Mouse (Mus musculus): ENCODE data around the gene C1qa.

C1qa gene

GRCm38 (mm10) chr4:136898637-136899036, at the start of gene C1qa:
C1qa (minus strand) TSS chr4:136898803.
- no peak for DNase-seq

GRCm38 (mm10) chr4:136945397-136945796, 46.8 kb upstream of the C1qa start:
- DNase-seq: no peak

- no peak for DNase-seq
Observed at GRCm38 (mm10) chr4:136944558-136945350, 46.2 kb upstream of the C1qa start.

GRCm38 (mm10) chr4:136943175-136943574, 44.6 kb upstream of the C1qa start:
- DNase-seq: no peak

- peak; percentile 26 to 51 for DNase-seq
Observed at GRCm38 (mm10) chr4:136942761-136943160, 44.2 kb upstream of the C1qa start.

GRCm38 (mm10) chr4:136937935-136938334, 39.3 kb upstream of the C1qa start:
- no peak for DNase-seq

GRCm38 (mm10) chr4:136937344-136937743, 38.7 kb upstream of the C1qa start:
- DNase-seq: no peak

GRCm38 (mm10) chr4:136934746-136935613, 36.4 kb upstream of the C1qa start:
- no peak for DNase-seq

GRCm38 (mm10) chr4:136930474-136930873, 31.9 kb upstream of the C1qa start:
- no peak for DNase-seq

GRCm38 (mm10) chr4:136928928-136929327, 30.3 kb upstream of the C1qa start:
- peak in 1 of 2 experiments; percentile 40 for DNase-seq

- DNase-seq: no peak
Observed at GRCm38 (mm10) chr4:136925804-136926203, 27.2 kb upstream of the C1qa start.

GRCm38 (mm10) chr4:136924529-136924928, 25.9 kb upstream of the C1qa start:
- DNase-seq: peak; percentile 68 to 83

- no peak for DNase-seq
Observed at GRCm38 (mm10) chr4:136919526-136919925, 20.9 kb upstream of the C1qa start.

GRCm38 (mm10) chr4:136918834-136919233, 20.2 kb upstream of the C1qa start:
- DNase-seq: no peak

GRCm38 (mm10) chr4:136917165-136917524, 18.5 kb upstream of the C1qa start:
- no peak for DNase-seq

- DNase-seq: no peak
Observed at GRCm38 (mm10) chr4:136916359-136917164, 18.0 kb upstream of the C1qa start.

GRCm38 (mm10) chr4:136912841-136913240, 14.2 kb upstream of the C1qa start:
- no peak for DNase-seq

- DNase-seq: no peak
Observed at GRCm38 (mm10) chr4:136911804-136912203, 13.2 kb upstream of the C1qa start.

- DNase-seq: no peak
Observed at GRCm38 (mm10) chr4:136911211-136911646, 12.6 kb upstream of the C1qa start.

GRCm38 (mm10) chr4:136907809-136908208, 9.2 kb upstream of the C1qa start:
- DNase-seq: no peak

GRCm38 (mm10) chr4:136907033-136907432, 8.4 kb upstream of the C1qa start:
- DNase-seq: peak; percentile 61 to 80

GRCm38 (mm10) chr4:136904767-136905539, 6.3 kb upstream of the C1qa start:
- DNase-seq: no peak
